Mouse (Mus musculus): ENCODE results near the gene Tmem200a.

Gene Tmem200a

GRCm38 (mm10) chr10:25884512-25884911, 194.3 kb downstream of the Tmem200a start:
- DNase-seq (ENCODE audit: low spot score in 2 of 2), result no peak

GRCm38 (mm10) chr10:25877731-25878130, 201.1 kb downstream of the Tmem200a start:
- DNase-seq (ENCODE audit: low spot score in 2 of 2), result no peak

GRCm38 (mm10) chr10:25876809-25877208, 202.0 kb downstream of the Tmem200a start:
- DNase-seq (ENCODE audit: low spot score in 2 of 2), result no peak

GRCm38 (mm10) chr10:25868739-25869138, 210.1 kb downstream of the Tmem200a start:
- no peak for DNase-seq (ENCODE audit: low spot score in 2 of 2)

All from natural killer cell, adult 2 months (primary cell).